Mouse (Mus musculus) heart, postnatal 0 days (tissue): ENCODE measurements around the gene Pcnx. TPM values are rescaled to one million over a fixed set of nuclear protein-coding genes. Genes with fewer than 3 reads are reported as not detected.

ENCODE experiments used
- ATAC-seq: fragments of 200-750 bp; cut with Nextera tagmentation; 2 replicates; pipeline ENCODE4 v1.8.0; 2017; ENCODE audit warnings: low read depth, moderate number of reproducible peaks, moderate library complexity; ENCODE audit not compliant: insufficient read depth
- DNase-seq: peaks from one replicate; pipeline ENCODE4 v3.0.0-alpha.2; 2016; ENCODE audit warnings: low spot score
- H3K27ac ChIP-seq: fragments of 300-500 bp; sonication (generic); 2 replicates; pipeline ENCODE4 v1.5.1; 2014; ENCODE audit warnings: low read depth, mild to moderate bottlenecking
- H3K27me3 ChIP-seq: fragments of 300-500 bp; sonication (generic); 2 replicates; pipeline ENCODE4 v1.6.1; 2014; ENCODE audit warnings: low read length, mixed read lengths; ENCODE audit not compliant: control insufficient read depth, insufficient read depth
- H3K36me3 ChIP-seq: fragments of 300-500 bp; sonication (generic); replicated peaks from 2 replicates; pipeline ENCODE4 v1.6.1; 2014; ENCODE audit warnings: low read length, mixed read lengths; ENCODE audit not compliant: control insufficient read depth, insufficient read depth
- H3K4me1 ChIP-seq: fragments of 300-500 bp; sonication (generic); 2 replicates; pipeline ENCODE4 v1.6.1; 2014; ENCODE audit warnings: antibody characterized with exemption; ENCODE audit not compliant: control insufficient read depth, insufficient read depth
- H3K4me2 ChIP-seq: fragments of 300-500 bp; sonication (generic); 2 replicates; pipeline ENCODE4 v1.6.1; 2014; ENCODE audit warnings: low read depth, mild to moderate bottlenecking, low read length, moderate library complexity
- H3K4me3 ChIP-seq: fragments of 300-500 bp; sonication (generic); 2 replicates; pipeline ENCODE4 v1.5.1; 2014; ENCODE audit warnings: low read depth, low read length
- H3K9ac ChIP-seq: fragments of 300-500 bp; sonication (generic); replicated peaks from 2 replicates; pipeline ENCODE4 v1.6.1; 2014; ENCODE audit warnings: low read depth, low read length, mixed read lengths
- H3K9me3 ChIP-seq: fragments of 300-500 bp; sonication (generic); replicated peaks from 2 replicates; pipeline ENCODE4 v1.6.1; 2016; ENCODE audit warnings: low read length; ENCODE audit not compliant: control insufficient read depth
- CTCF ChIP-seq: IDR thresholded peaks from 2 replicates; pipeline ENCODE4 v1.5.1; 2016; ENCODE audit warnings: antibody characterized with exemption, control low read depth, low read depth
- EP300 ChIP-seq: IDR thresholded peaks from 2 replicates; pipeline ENCODE4 v1.6.1; 2016; ENCODE audit warnings: antibody characterized with exemption, low read depth
- WGBS: fragments of 180-500 bp; shearing (Covaris S2); extraction: QIAGEN DNeasy Blood & Tissue Kit; methylation state at CpG from one replicate; pipeline ENCODE4 v1.1.7; 2014; 5-methylcytosine and 5-hydroxymethylcytosine counted together
- polyA plus RNA-seq: library from polyadenylated mRNA; unstranded; fragments of >200 nt; fragmentation: Nextera tagmentation; extraction: Ambion mirVana; gene quantifications from 2 replicates; pipeline ENCODE4 v1.2.1, GENCODE M21; 2015
- total RNA-seq: library from RNA; depleted of rRNA; stranded (reverse); fragments of >200 nt; gene quantifications from 2 replicates; pipeline ENCODE4 v1.2.3, GENCODE M21; 2014; ENCODE audit warnings: low replicate concordance

Gene Pcnx
- total and polyA plus RNA-seq, 2 experiments from 2014 or later: 9.3 to 37.4 TPM

- peak overlapping the region; percentile 38 for H3K4me2 ChIP-seq
- ATAC-seq (no peak; the same call in 1 of the 2 replicates), DNase-seq (peak; percentile 15)
- H3K9me3 ChIP-seq: no peaks in the 10 kb centered on the region
- TF ChIP-seq EP300 (no peak), CTCF (no peak)
- peak overlapping the region; percentile 21 for H3K4me3 ChIP-seq
- no peak overlapping the region for H3K9ac ChIP-seq
- 15% methylated on average over 13 of the region's 13 CpGs for WGBS
- H3K36me3 ChIP-seq: no peaks in the 10 kb centered on the region
- H3K27me3 ChIP-seq: no peaks in the 10 kb centered on the region
- H3K4me1 ChIP-seq: peaks cover 6% of the 10 kb centered on the region; the same call in 1 of the 2 replicates
- no peak overlapping the region for H3K27ac ChIP-seq
Measured at GRCm38 (mm10) chr12:81844572-81844971, 15.3 kb upstream of the Pcnx start.

GRCm38 (mm10) chr12:81844981-81845380 lies 14.8 kb upstream of the Pcnx start:
- no peak overlapping the region for H3K27ac ChIP-seq
- TF ChIP-seq EP300 (no peak), CTCF (no peak)
- no peaks in the 10 kb centered on the region for H3K9me3 ChIP-seq
- DNase-seq: peak; percentile 22
- ATAC-seq: peak; percentile 54
- 8% methylated on average over 14 of the region's 14 CpGs for WGBS
- H3K4me2 ChIP-seq: peak overlapping the region; percentile 38
- no peaks in the 10 kb centered on the region for H3K36me3 ChIP-seq
- peaks cover 6% of the 10 kb centered on the region; the same call in 1 of the 2 replicates for H3K4me1 ChIP-seq
- peak overlapping the region; percentile 21 for H3K4me3 ChIP-seq
- H3K9ac ChIP-seq: no peak overlapping the region
- no peaks in the 10 kb centered on the region for H3K27me3 ChIP-seq

- no peak for DNase-seq
- TF ChIP-seq EP300 (no peak), CTCF (no peak)
- ATAC-seq: no peak
- Histone ChIP-seq H3K9ac (no peak overlapping the region), H3K4me2 (no peak overlapping the region), H3K4me3 (no peak overlapping the region), H3K9me3 (no peaks in the 10 kb centered on the region), H3K36me3 (no peaks in the 10 kb centered on the region), H3K27me3 (no peaks in the 10 kb centered on the region), H3K4me1 (peaks cover 5% of the 10 kb centered on the region), H3K27ac (no peak overlapping the region)
- 40% methylated on average over 8 of the region's 8 CpGs for WGBS
Measured at GRCm38 (mm10) chr12:81849629-81850028, 10.2 kb upstream of the Pcnx start.

- DNase-seq: no peak
- ATAC-seq: no peak
- Histone ChIP-seq H3K4me1 (peaks cover 12% of the 10 kb centered on the region; the same call in 1 of the 2 replicates), H3K27ac (0 out of 2 replicates have a peak overlapping the region, but pooled peaks have one; percentile 2), H3K36me3 (no peaks in the 10 kb centered on the region), H3K27me3 (no peaks in the 10 kb centered on the region), H3K9me3 (no peaks in the 10 kb centered on the region), H3K4me3 (no peak overlapping the region), H3K9ac (no peak overlapping the region), H3K4me2 (no peak overlapping the region)
- 80% methylated on average over 2 of the region's 2 CpGs for WGBS
- TF ChIP-seq CTCF: no peak
Measured at GRCm38 (mm10) chr12:81852551-81852950, 7.3 kb upstream of the Pcnx start.

- H3K4me3 ChIP-seq: no peak overlapping the region
- no peak overlapping the region for H3K4me2 ChIP-seq
- H3K9me3 ChIP-seq: no peaks in the 10 kb centered on the region
- 0 out of 2 replicates have a peak overlapping the region, but pooled peaks have one; percentile 2 for H3K27ac ChIP-seq
- ATAC-seq (peak; percentile 60), DNase-seq (peak; percentile 38)
- H3K27me3 ChIP-seq: no peaks in the 10 kb centered on the region
- H3K4me1 ChIP-seq: peaks cover 12% of the 10 kb centered on the region; the same call in 1 of the 2 replicates
- H3K36me3 ChIP-seq: no peaks in the 10 kb centered on the region
- no peak overlapping the region for H3K9ac ChIP-seq
- WGBS: 61% methylated on average over 14 of the region's 14 CpGs
- no peak for TF ChIP-seq CTCF
Measured at GRCm38 (mm10) chr12:81852977-81853376, 6.8 kb upstream of the Pcnx start.

GRCm38 (mm10) chr12:81853543-81853942 lies 6.3 kb upstream of the Pcnx start:
- Histone ChIP-seq H3K27me3 (no peaks in the 10 kb centered on the region), H3K4me3 (no peak overlapping the region), H3K9ac (no peak overlapping the region), H3K9me3 (no peaks in the 10 kb centered on the region), H3K27ac (no peak overlapping the region), H3K36me3 (no peaks in the 10 kb centered on the region), H3K4me1 (peaks cover 12% of the 10 kb centered on the region), H3K4me2 (no peak overlapping the region)
- ATAC-seq: no peak
- no peak for DNase-seq
- WGBS: 81% methylated on average over 9 of the region's 9 CpGs
- TF ChIP-seq CTCF: no peak
- TF ChIP-seq EP300: no peak
